Mouse (Mus musculus) stomach, embryonic 16.5 days (tissue): ENCODE measurements around the gene Cptp. TPM values are rescaled to one million over a fixed set of nuclear protein-coding genes. Genes with fewer than 3 reads are reported as not detected.

ENCODE experiments used
- ATAC-seq: fragments of 200-750 bp; cut with Nextera tagmentation; 2 replicates; pipeline ENCODE4 v1.8.0; 2017; ENCODE audit warnings: moderate number of reproducible peaks, moderate TSS enrichment; ENCODE audit not compliant: insufficient read depth, low FRiP score
- H3K27ac ChIP-seq: fragments of 300-500 bp; sonication (generic); 2 replicates; pipeline ENCODE4 v1.5.1; 2014; ENCODE audit warnings: low read length
- H3K27me3 ChIP-seq: fragments of 300-500 bp; sonication (generic); 2 replicates; pipeline ENCODE4 v1.6.1; 2014; ENCODE audit warnings: low read length, control low read depth, mixed read lengths; ENCODE audit not compliant: control insufficient read depth, insufficient read depth
- H3K36me3 ChIP-seq: fragments of 300-500 bp; sonication (generic); 2 replicates; pipeline ENCODE4 v1.6.1; 2014; ENCODE audit warnings: low read length; ENCODE audit not compliant: control insufficient read depth, insufficient read depth
- H3K4me1 ChIP-seq: fragments of 300-500 bp; sonication (generic); 2 replicates; pipeline ENCODE4 v1.6.1; 2014; ENCODE audit warnings: low read length, control low read depth, mixed read lengths; ENCODE audit not compliant: control insufficient read depth, insufficient read depth
- H3K4me2 ChIP-seq: fragments of 300-500 bp; sonication (generic); 2 replicates; pipeline ENCODE4 v1.6.1; 2014; ENCODE audit warnings: low read depth, low read length, mixed read lengths
- H3K4me3 ChIP-seq: fragments of 300-500 bp; sonication (generic); replicated peaks from 2 replicates; pipeline ENCODE4 v1.5.1; 2014; ENCODE audit warnings: mild to moderate bottlenecking, low read length
- H3K9ac ChIP-seq: fragments of 300-500 bp; sonication (generic); 2 replicates; pipeline ENCODE4 v1.6.1; 2014; ENCODE audit warnings: low read length
- H3K9me3 ChIP-seq: fragments of 300-500 bp; sonication (generic); replicated peaks from 2 replicates; pipeline ENCODE4 v1.6.1; 2016; ENCODE audit warnings: low read length, control low read depth; ENCODE audit not compliant: control insufficient read depth
- WGBS: fragments of 180-500 bp; shearing (Covaris S2); extraction: QIAGEN DNeasy Blood & Tissue Kit; methylation state at CpG from one replicate; pipeline ENCODE4 v1.1.7; 2014; 5-methylcytosine and 5-hydroxymethylcytosine counted together
- polyA plus RNA-seq: library from polyadenylated mRNA; unstranded; fragments of >200 nt; fragmentation: Nextera tagmentation; extraction: Ambion mirVana; gene quantifications from 2 replicates; pipeline ENCODE4 v1.2.1, GENCODE M21; 2015

Cptp gene
- polyA plus RNA-seq, 1 experiment from 2014 or later, result 19.4 TPM

- H3K4me1 ChIP-seq, result peaks cover 34% of the 10 kb centered on the region
- peak within 1 kb of the TSS; percentile 91 for H3K4me3 ChIP-seq
- H3K9ac ChIP-seq, result peak within 1 kb of the TSS; percentile 95
- no peaks in the 10 kb centered on the region for H3K27me3 ChIP-seq
- ATAC-seq, result peak; percentile 89
- H3K4me2 ChIP-seq, result peak within 1 kb of the TSS; percentile 96
- H3K36me3 ChIP-seq, result 0 out of 2 replicates have a peak, but pooled peaks cover 8% of the 10 kb centered on the region
- under 1% methylated on average over 52 of the region's 52 CpGs for WGBS
- no peaks in the 10 kb centered on the region for H3K9me3 ChIP-seq
- H3K27ac ChIP-seq, result peak within 1 kb of the TSS; percentile 98
Measured at GRCm38 (mm10) chr4:155891551-155892001, 22.3 kb upstream of the Cptp start, which contains the start of the genes Pusl1 and Acap3. Gene Pusl1 (minus strand): TSS chr4:155891781. Gene Acap3 (plus strand): TSS chr4:155891822.

- no peak for ATAC-seq
- Histone ChIP-seq H3K4me2 (peak overlapping the region; percentile 96), H3K27ac (0 out of 2 replicates have a peak overlapping the region, but pooled peaks have one; percentile 98), H3K9me3 (no peaks in the 10 kb centered on the region), H3K4me1 (peaks cover 34% of the 10 kb centered on the region), H3K9ac (peak overlapping the region; percentile 85), H3K27me3 (no peaks in the 10 kb centered on the region), H3K36me3 (0 out of 2 replicates have a peak, but pooled peaks cover 8% of the 10 kb centered on the region), H3K4me3 (peak overlapping the region; percentile 91)
- WGBS, result under 1% methylated on average over 34 of the region's 34 CpGs
Measured at GRCm38 (mm10) chr4:155891011-155891471, 21.8 kb upstream of the Cptp start.

- H3K9me3 ChIP-seq, result no peaks in the 10 kb centered on the region
- no peak for ATAC-seq
- H3K27me3 ChIP-seq, result no peaks in the 10 kb centered on the region
- H3K4me3 ChIP-seq, result no peak overlapping the region
- H3K4me1 ChIP-seq, result peaks cover 24% of the 10 kb centered on the region
- H3K9ac ChIP-seq, result no peak overlapping the region
- no peak overlapping the region for H3K27ac ChIP-seq
- WGBS, result 81% methylated on average over 5 of the region's 5 CpGs
- H3K36me3 ChIP-seq, result peaks cover 17% of the 10 kb centered on the region; the same call in 1 of the 2 replicates
- H3K4me2 ChIP-seq, result no peak overlapping the region
Measured at GRCm38 (mm10) chr4:155889316-155889715, 20.1 kb upstream of the Cptp start.

- Histone ChIP-seq H3K36me3 (peaks cover 17% of the 10 kb centered on the region; the same call in 1 of the 2 replicates), H3K9ac (no peak overlapping the region), H3K9me3 (no peaks in the 10 kb centered on the region), H3K4me1 (peaks cover 13% of the 10 kb centered on the region; the same call in 1 of the 2 replicates), H3K4me2 (no peak overlapping the region), H3K27me3 (no peaks in the 10 kb centered on the region), H3K4me3 (no peak overlapping the region), H3K27ac (no peak overlapping the region)
- WGBS, result 93% methylated on average over 9 of the region's 9 CpGs
- ATAC-seq, result no peak
Measured at GRCm38 (mm10) chr4:155888181-155888580, 18.9 kb upstream of the Cptp start.

GRCm38 (mm10) chr4:155887674-155888073, 18.4 kb upstream of the Cptp start:
- Histone ChIP-seq H3K9ac (no peak overlapping the region), H3K4me2 (no peak overlapping the region), H3K27ac (no peak overlapping the region), H3K36me3 (peaks cover 17% of the 10 kb centered on the region; the same call in 1 of the 2 replicates), H3K27me3 (no peaks in the 10 kb centered on the region), H3K4me1 (peaks cover 9% of the 10 kb centered on the region; the same call in 1 of the 2 replicates), H3K9me3 (no peaks in the 10 kb centered on the region), H3K4me3 (no peak overlapping the region)
- whole genome bisulfite sequencing, result 87% methylated on average over 10 of the region's 10 CpGs
- no peak for ATAC-seq

GRCm38 (mm10) chr4:155886330-155886729, 17.1 kb upstream of the Cptp start:
- no peak for ATAC-seq

GRCm38 (mm10) chr4:155883587-155883986, 14.3 kb upstream of the Cptp start:
- ATAC-seq, result no peak

More at GRCm38 (mm10) chr4:155886330-155886729, 17.1 kb upstream of the Cptp start:
- no peak overlapping the region for H3K9ac ChIP-seq
- 93% methylated on average over 5 of the region's 5 CpGs for WGBS
- H3K36me3 ChIP-seq, result peaks cover 17% of the 10 kb centered on the region; the same call in 1 of the 2 replicates
- H3K4me2 ChIP-seq, result no peak overlapping the region
- no peak overlapping the region for H3K4me3 ChIP-seq
- H3K27me3 ChIP-seq, result no peaks in the 10 kb centered on the region
- H3K9me3 ChIP-seq, result no peaks in the 10 kb centered on the region
- H3K27ac ChIP-seq, result no peak overlapping the region
- H3K4me1 ChIP-seq, result peaks cover 9% of the 10 kb centered on the region; the same call in 1 of the 2 replicates

GRCm38 (mm10) chr4:155871404-155871803, 2.2 kb upstream of the Cptp start:
- no peaks in the 10 kb centered on the region for H3K9me3 ChIP-seq
- 84% methylated on average over 7 of the region's 7 CpGs for WGBS

More at GRCm38 (mm10) chr4:155883587-155883986, 14.3 kb upstream of the Cptp start:
- H3K27me3 ChIP-seq, result no peaks in the 10 kb centered on the region
- WGBS, result 81% methylated on average over 3 of the region's 3 CpGs
- no peaks in the 10 kb centered on the region for H3K9me3 ChIP-seq
- H3K4me1 ChIP-seq, result no peaks in the 10 kb centered on the region
- H3K4me2 ChIP-seq, result no peak overlapping the region
- H3K36me3 ChIP-seq, result peaks cover 13% of the 10 kb centered on the region; the same call in 1 of the 2 replicates
- peak overlapping the region; percentile 38; the same call in 1 of the 2 replicates for H3K27ac ChIP-seq
- no peak overlapping the region for H3K9ac ChIP-seq
- H3K4me3 ChIP-seq, result no peak overlapping the region

GRCm38 (mm10) chr4:155868614-155869298, 484 bp downstream of the Cptp start:
- H3K4me1 ChIP-seq, result peaks cover 7% of the 10 kb centered on the region; the same call in 1 of the 2 replicates
- peak overlapping the region; percentile 81 for H3K9ac ChIP-seq
- H3K36me3 ChIP-seq, result peaks cover 10% of the 10 kb centered on the region
- H3K4me2 ChIP-seq, result peak overlapping the region; percentile 74
- H3K27me3 ChIP-seq, result no peaks in the 10 kb centered on the region
- ATAC-seq, result peak; percentile 44
- peak overlapping the region; percentile 48; the same call in 1 of the 2 replicates for H3K27ac ChIP-seq
- H3K9me3 ChIP-seq, result no peaks in the 10 kb centered on the region
- peak overlapping the region; percentile 84 for H3K4me3 ChIP-seq
- WGBS, result 6% methylated on average over 22 of the region's 22 CpGs

More at GRCm38 (mm10) chr4:155871404-155871803, 2.2 kb upstream of the Cptp start:
- no peak for ATAC-seq
- H3K4me3 ChIP-seq, result no peak overlapping the region
- H3K4me1 ChIP-seq, result peaks cover 7% of the 10 kb centered on the region; the same call in 1 of the 2 replicates
- H3K4me2 ChIP-seq, result no peak overlapping the region
- no peak overlapping the region for H3K27ac ChIP-seq
- no peak overlapping the region for H3K9ac ChIP-seq
- H3K36me3 ChIP-seq, result peaks cover 18% of the 10 kb centered on the region; the same call in 1 of the 2 replicates
- no peaks in the 10 kb centered on the region for H3K27me3 ChIP-seq
